Mouse (Mus musculus): Measurements from ENCODE around the gene Gng7. TPM values are rescaled to one million over a fixed set of nuclear protein-coding genes. Genes with fewer than 3 reads are reported as not detected.

The Gng7 gene
- total and polyA plus RNA-seq, 3 experiments = 0.24 to 0.47 TPM; not detected in 1

GRCm38 (mm10) chr10:80936810-80937164 lies 78.0 kb downstream of the Gng7 start:
- DNase-seq (ENCODE audit: extremely low read depth) = no peak
- Histone ChIP-seq H3K4me3 (replicated peaks in 1 of 3; ENCODE audit: low read depth in 2 of 3, low read length in 2 of 3, poor library complexity in 1 of 3) (no peak overlapping the region), H3K9ac (ENCODE audit: insufficient read depth, low read depth) (no peak overlapping the region), H3K27me3 (replicated peaks) (peaks cover 52% of the 10 kb centered on the region), H3K27ac (ENCODE audit: insufficient read depth, low read depth) (no peak overlapping the region), H3K9me3 (replicated peaks; ENCODE audit: low read length) (no peaks in the 10 kb centered on the region), H3K36me3 (replicated peaks in 1 of 2; ENCODE audit: control insufficient read depth in 1 of 2, insufficient read depth in 1 of 2, low read length in 1 of 2) (peaks cover 1 to 3% of the 10 kb centered on the region in 2 experiments), H3K79me2 (replicated peaks; ENCODE audit: control insufficient read depth, extremely low read depth, insufficient read depth, poor library complexity, severe bottlenecking) (no peaks in the 10 kb centered on the region), H3K4me1 (ENCODE audit: control insufficient read depth in 1 of 2, insufficient read depth in 2 of 2) (peaks cover 56 to 97% of the 10 kb centered on the region in 2 experiments), H3K4me2 (ENCODE audit: insufficient read depth, low read depth, poor library complexity, severe bottlenecking) (no peak overlapping the region)
- TF ChIP-seq ZKSCAN1 (IDR thresholded peaks at IDR 0.05; ENCODE audit: borderline replicate concordance, low read depth, low read length) (peak; percentile 66), MXI1 (IDR thresholded peaks at IDR 0.05; ENCODE audit: low read depth, low read length) (no peak), POLR2AphosphoS2 (IDR thresholded peaks at IDR 0.05; ENCODE audit: low read depth, low read length) (no peak), NELFE (IDR thresholded peaks at IDR 0.05; ENCODE audit: low read depth, low read length) (no peak), MAFK (IDR thresholded peaks at IDR 0.05; ENCODE audit: insufficient replicate concordance, low read length) (no peak), CHD1 (IDR thresholded peaks at IDR 0.05; ENCODE audit: low read depth, low read length) (no peak)
- in situ Hi-C loops (cut with MboI; ENCODE audit: low pct_ligation_motif_present, low pct_unique_long_range_greater_than_20kb, low sequenced_read_pairs) (no loop called here), dilution Hi-C loops (cut with MboI; ENCODE audit: extremely low pct_ligation_motif_present, extremely low pct_unique_long_range_greater_than_20kb, low sequenced_read_pairs) (no loop called here)

- Histone ChIP-seq H3K9ac (ENCODE audit: insufficient read depth, low read depth) (no peak overlapping the region), H3K27me3 (replicated peaks) (peaks cover 47% of the 10 kb centered on the region), H3K27ac (ENCODE audit: insufficient read depth, low read depth) (no peak overlapping the region), H3K4me2 (ENCODE audit: insufficient read depth, low read depth, poor library complexity, severe bottlenecking) (no peak overlapping the region), H3K9me3 (replicated peaks; ENCODE audit: low read length) (no peaks in the 10 kb centered on the region), H3K4me3 (replicated peaks in 1 of 3; ENCODE audit: low read depth in 2 of 3, low read length in 2 of 3, poor library complexity in 1 of 3) (no peak overlapping the region), H3K4me1 (ENCODE audit: control insufficient read depth in 1 of 2, insufficient read depth in 2 of 2) (peaks cover 58 to 100% of the 10 kb centered on the region in 2 experiments), H3K36me3 (replicated peaks in 1 of 2; ENCODE audit: control insufficient read depth in 1 of 2, insufficient read depth in 1 of 2, low read length in 1 of 2) (peaks cover 3 to 8% of the 10 kb centered on the region in 2 experiments), H3K79me2 (replicated peaks; ENCODE audit: control insufficient read depth, extremely low read depth, insufficient read depth, poor library complexity, severe bottlenecking) (no peaks in the 10 kb centered on the region)
- dilution Hi-C loops (cut with MboI; ENCODE audit: extremely low pct_ligation_motif_present, extremely low pct_unique_long_range_greater_than_20kb, low sequenced_read_pairs) (no loop called here), in situ Hi-C loops (cut with MboI; ENCODE audit: low pct_ligation_motif_present, low pct_unique_long_range_greater_than_20kb, low sequenced_read_pairs) (no loop called here)
- no peak for DNase-seq (ENCODE audit: extremely low read depth)
- no peak for TF ChIP-seq RCOR1 (conservative IDR thresholded peaks at IDR 0.05; ENCODE audit: low read depth, low read length)
- TF ChIP-seq PAX5 (IDR thresholded peaks at IDR 0.05; ENCODE audit: low read length) = no peak
- TF ChIP-seq ZC3H11A (IDR thresholded peaks at IDR 0.05; ENCODE audit: low read depth, low read length) = no peak
- TF ChIP-seq CHD2 (IDR thresholded peaks at IDR 0.05; ENCODE audit: low read length) = no peak
- TF ChIP-seq CHD1 (IDR thresholded peaks at IDR 0.05; ENCODE audit: low read depth, low read length) = no peak
- TF ChIP-seq RAD21 (IDR thresholded peaks at IDR 0.05; ENCODE audit: low read depth, low read length) = no peak
- TF ChIP-seq EP300 (IDR thresholded peaks at IDR 0.05; ENCODE audit: low read length) = no peak
- no peak for TF ChIP-seq KAT2A (IDR thresholded peaks at IDR 0.05; ENCODE audit: insufficient replicate concordance, low read length)
- no peak for TF ChIP-seq NELFE (IDR thresholded peaks at IDR 0.05; ENCODE audit: low read depth, low read length)
- TF ChIP-seq POLR2A (IDR thresholded peaks at IDR 0.05; ENCODE audit: low read depth, low read length) = no peak
- TF ChIP-seq TCF12 (IDR thresholded peaks at IDR 0.05; ENCODE audit: low read depth, low read length) = no peak
- TF ChIP-seq SIN3A (IDR thresholded peaks at IDR 0.05; ENCODE audit: low read length) = no peak
These were observed 78.5 kb downstream of the Gng7 start for GRCm38 (mm10) chr10:80936135-80936809.

All from CH12.LX (cell line).